Mouse (Mus musculus) kidney, adult 2 months (tissue): Measurements from ENCODE around the gene Dgat2. TPM values are rescaled to one million over a fixed set of nuclear protein-coding genes. Genes with fewer than 3 reads are reported as not detected.

Experiments used
- DNase-seq: peaks from one replicate; pipeline ENCODE4 v3.0.0; 2021
- H3K27ac ChIP-seq: fragments of 200-500 bp; 2 replicates; pipeline ENCODE4 v1.5.1; 2012; ENCODE audit warnings: low read depth, low read length, control low read depth, inconsistent platforms; ENCODE audit not compliant: insufficient read depth
- H3K27me3 ChIP-seq: fragments of 200-500 bp; replicated peaks from 2 replicates; pipeline ENCODE4 v1.6.1; 2012; ENCODE audit warnings: mild to moderate bottlenecking, moderate library complexity, low read length, inconsistent platforms; ENCODE audit not compliant: control insufficient read depth, insufficient read depth
- H3K36me3 ChIP-seq: fragments of 200-500 bp; 2 replicates; pipeline ENCODE4 v1.6.1; 2012; ENCODE audit warnings: mild to moderate bottlenecking, moderate library complexity, low read length, inconsistent platforms; ENCODE audit not compliant: control insufficient read depth, insufficient read depth
- H3K4me1 ChIP-seq: fragments of 200-500 bp; 2 replicates; pipeline ENCODE4 v1.6.1; 2011; ENCODE audit warnings: low read length; ENCODE audit not compliant: control insufficient read depth, insufficient read depth
- H3K4me3 ChIP-seq: fragments of 200-500 bp; 2 replicates; pipeline ENCODE4 v1.5.1; 2011; ENCODE audit warnings: mild to moderate bottlenecking, low read depth, low read length, control low read depth; ENCODE audit not compliant: insufficient read depth
- CTCF ChIP-seq: fragments of 200-500 bp; conservative IDR thresholded peaks from 2 replicates; pipeline ENCODE4 v1.5.1; 2011; ENCODE audit warnings: low read depth, mild to moderate bottlenecking, control low read depth, low read length, moderate library complexity, mixed read lengths; ENCODE audit not compliant: insufficient read depth, insufficient read length
- POLR2A ChIP-seq: fragments of 200-500 bp; IDR thresholded peaks from one replicate; pipeline ENCODE4 v1.6.1; 2011; ENCODE audit warnings: low read depth, low read length, control low read depth
- WGBS: fragments of 180-500 bp; shearing (Covaris S2); methylation state at CpG from one replicate; pipeline ENCODE4 v1.1.7; 2018; 5-methylcytosine and 5-hydroxymethylcytosine counted together
- polyA plus RNA-seq: library from polyadenylated mRNA; depleted of rRNA; stranded (reverse); fragments of >200 nt; gene quantifications from 2 replicates; pipeline ENCODE4 v1.2.3, GENCODE M21; 2012

The Dgat2 gene
- polyA plus RNA-seq, 1 experiment, result 286 TPM

GRCm38 (mm10) chr7:99191411-99191810, 8.9 kb upstream of the Dgat2 start:
- Histone ChIP-seq H3K27ac (no peak overlapping the region), H3K27me3 (no peaks in the 10 kb centered on the region), H3K36me3 (no peaks in the 10 kb centered on the region), H3K4me3 (no peak overlapping the region), H3K4me1 (peaks cover 5% of the 10 kb centered on the region)
- TF ChIP-seq CTCF (no peak), POLR2A (no peak)
- no peak for DNase-seq

- Histone ChIP-seq H3K4me3 (no peak overlapping the region), H3K4me1 (peaks cover 5% of the 10 kb centered on the region), H3K27me3 (no peaks in the 10 kb centered on the region), H3K36me3 (no peaks in the 10 kb centered on the region), H3K27ac (no peak overlapping the region)
- TF ChIP-seq POLR2A (no peak), CTCF (no peak)
- no peak for DNase-seq
- WGBS, result 84% methylated on average over 5 of the region's 5 CpGs
Observed at GRCm38 (mm10) chr7:99189885-99190284, 7.4 kb upstream of the Dgat2 start.

GRCm38 (mm10) chr7:99188630-99189029, 6.1 kb upstream of the Dgat2 start:
- 90% methylated on average over 6 of the region's 6 CpGs for WGBS
- Histone ChIP-seq H3K27ac (no peak overlapping the region), H3K27me3 (no peaks in the 10 kb centered on the region), H3K4me1 (no peaks in the 10 kb centered on the region), H3K36me3 (no peaks in the 10 kb centered on the region), H3K4me3 (no peak overlapping the region)
- no peak for DNase-seq
- no peak for TF ChIP-seq POLR2A
- TF ChIP-seq CTCF, result no peak

- TF ChIP-seq CTCF (no peak), POLR2A (no peak)
- Histone ChIP-seq H3K36me3 (no peaks in the 10 kb centered on the region), H3K27me3 (no peaks in the 10 kb centered on the region), H3K4me3 (no peak overlapping the region), H3K4me1 (peaks cover 3% of the 10 kb centered on the region; the same call in 1 of the 2 replicates), H3K27ac (no peak overlapping the region)
- no peak for DNase-seq
- WGBS, result 78% methylated on average over 5 of the region's 5 CpGs
Observed at GRCm38 (mm10) chr7:99187451-99187850, 4.9 kb upstream of the Dgat2 start.

GRCm38 (mm10) chr7:99185405-99185804, 2.9 kb upstream of the Dgat2 start:
- no peaks in the 10 kb centered on the region for H3K36me3 ChIP-seq
- DNase-seq, result no peak
- no peak overlapping the region for H3K4me3 ChIP-seq
- 93% methylated on average over 3 of the region's 3 CpGs for WGBS
- TF ChIP-seq CTCF, result no peak
- TF ChIP-seq POLR2A, result no peak
- H3K27ac ChIP-seq, result no peak overlapping the region
- H3K27me3 ChIP-seq, result no peaks in the 10 kb centered on the region
- H3K4me1 ChIP-seq, result peaks cover 3% of the 10 kb centered on the region; the same call in 1 of the 2 replicates

- H3K27me3 ChIP-seq, result no peaks in the 10 kb centered on the region
- H3K4me1 ChIP-seq, result peaks cover 6% of the 10 kb centered on the region; the same call in 1 of the 2 replicates
- TF ChIP-seq CTCF, result no peak
- no peak for TF ChIP-seq POLR2A
- no peaks in the 10 kb centered on the region for H3K36me3 ChIP-seq
- no peak for DNase-seq
- no peak overlapping the region for H3K4me3 ChIP-seq
- 82% methylated on average over 6 of the region's 6 CpGs for WGBS
- no peak overlapping the region for H3K27ac ChIP-seq
Observed at GRCm38 (mm10) chr7:99183751-99184150, 1.2 kb upstream of the Dgat2 start.

GRCm38 (mm10) chr7:99181619-99182431, 694 bp downstream of the Dgat2 start:
- peak; percentile 79 for DNase-seq
- TF ChIP-seq POLR2A, result no peak
- no peak for TF ChIP-seq CTCF
- WGBS, result 25% methylated on average over 14 of the region's 14 CpGs
- Histone ChIP-seq H3K4me1 (peaks cover 6% of the 10 kb centered on the region; the same call in 1 of the 2 replicates), H3K27ac (peak overlapping the region; percentile 74), H3K4me3 (peak overlapping the region; percentile 65), H3K27me3 (no peaks in the 10 kb centered on the region), H3K36me3 (no peaks in the 10 kb centered on the region)
